Mouse (Mus musculus): ENCODE results near the gene Fam222b. TPM values are rescaled to one million over a fixed set of nuclear protein-coding genes. Genes with fewer than 3 reads are reported as not detected.

Fam222b gene
- polyA plus RNA-seq, 1 experiment from 2014 or later: 22.4 TPM

DNA sequence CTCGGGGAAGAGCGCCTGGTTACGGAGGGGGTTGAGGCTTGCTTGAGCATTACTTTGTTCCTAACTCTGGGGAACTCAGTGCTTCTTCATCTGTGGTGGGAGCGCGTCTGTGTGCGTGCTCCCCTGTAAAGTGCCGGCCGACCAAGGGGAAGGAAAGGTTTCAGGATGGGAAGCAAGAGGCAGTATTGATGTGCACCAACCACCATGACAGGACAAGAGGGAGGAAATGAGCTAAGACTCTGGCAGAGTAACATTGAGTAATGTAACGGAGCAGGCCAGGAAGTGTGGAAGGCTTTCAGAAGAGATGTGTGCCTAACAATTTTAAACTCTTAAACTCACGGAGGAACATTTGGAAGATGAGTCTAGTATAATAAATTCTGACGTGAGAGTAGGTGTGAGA, 6.3 kb downstream of the Fam222b start:
- H3K27ac ChIP-seq (ENCODE audit: low read depth, low read length): peak overlapping the region; percentile 41; the same call in 1 of the 2 replicates
- H3K9me3 ChIP-seq (replicated peaks; ENCODE audit: control insufficient read depth, low read length): no peaks in the 10 kb centered on the region
- no peaks in the 10 kb centered on the region for H3K27me3 ChIP-seq (ENCODE audit: control insufficient read depth, insufficient read depth, low read length)
- H3K9ac ChIP-seq (ENCODE audit: low read depth, low read length): no peak overlapping the region
- no peak overlapping the region for H3K4me2 ChIP-seq
- peaks cover 17% of the 10 kb centered on the region for H3K4me1 ChIP-seq (ENCODE audit: control insufficient read depth, insufficient read depth, low read length)
- peaks cover 6% of the 10 kb centered on the region; the same call in 1 of the 2 replicates for H3K36me3 ChIP-seq (ENCODE audit: control insufficient read depth, insufficient read depth, low read length)
- ATAC-seq (replicated peaks; ENCODE audit: insufficient number of reproducible peaks, low FRiP score, low TSS enrichment): no peak
- WGBS (ENCODE audit: insufficient replicate concordance): 83% methylated on average over 11 of the region's 11 CpGs
- H3K4me3 ChIP-seq (ENCODE audit: low read depth, low read length): no peak overlapping the region

DNA sequence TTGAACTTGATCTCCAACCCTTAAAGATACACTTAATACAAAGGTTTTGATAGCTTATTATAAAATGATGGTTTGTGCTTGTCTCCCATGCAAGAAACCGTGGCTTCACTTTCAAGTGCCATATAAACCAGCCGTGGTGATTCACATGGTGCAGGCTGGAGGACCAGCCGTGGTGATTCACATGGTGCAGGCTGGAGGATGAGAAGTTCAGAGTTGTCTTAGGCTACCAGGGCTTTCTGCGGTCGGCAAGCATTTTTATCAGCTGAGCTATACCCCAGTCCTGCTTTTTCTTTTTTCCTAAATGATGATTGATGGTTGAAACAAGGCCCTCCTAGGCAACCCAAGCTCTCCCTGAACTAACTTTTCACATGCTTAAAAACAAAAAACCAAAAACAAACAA, 7.7 kb downstream of the Fam222b start:
- no peaks in the 10 kb centered on the region for H3K27me3 ChIP-seq (ENCODE audit: control insufficient read depth, insufficient read depth, low read length)
- H3K9ac ChIP-seq (ENCODE audit: low read depth, low read length): no peak overlapping the region
- H3K4me1 ChIP-seq (ENCODE audit: control insufficient read depth, insufficient read depth, low read length): peaks cover 9% of the 10 kb centered on the region
- no peak overlapping the region for H3K4me3 ChIP-seq (ENCODE audit: low read depth, low read length)
- no peak overlapping the region for H3K27ac ChIP-seq (ENCODE audit: low read depth, low read length)
- ATAC-seq (replicated peaks; ENCODE audit: insufficient number of reproducible peaks, low FRiP score, low TSS enrichment): no peak
- H3K9me3 ChIP-seq (replicated peaks; ENCODE audit: control insufficient read depth, low read length): no peaks in the 10 kb centered on the region
- WGBS (ENCODE audit: insufficient replicate concordance): 75% methylated on average over 5 of the region's 5 CpGs
- H3K36me3 ChIP-seq (ENCODE audit: control insufficient read depth, insufficient read depth, low read length): peaks cover 6% of the 10 kb centered on the region
- no peak overlapping the region for H3K4me2 ChIP-seq

DNA sequence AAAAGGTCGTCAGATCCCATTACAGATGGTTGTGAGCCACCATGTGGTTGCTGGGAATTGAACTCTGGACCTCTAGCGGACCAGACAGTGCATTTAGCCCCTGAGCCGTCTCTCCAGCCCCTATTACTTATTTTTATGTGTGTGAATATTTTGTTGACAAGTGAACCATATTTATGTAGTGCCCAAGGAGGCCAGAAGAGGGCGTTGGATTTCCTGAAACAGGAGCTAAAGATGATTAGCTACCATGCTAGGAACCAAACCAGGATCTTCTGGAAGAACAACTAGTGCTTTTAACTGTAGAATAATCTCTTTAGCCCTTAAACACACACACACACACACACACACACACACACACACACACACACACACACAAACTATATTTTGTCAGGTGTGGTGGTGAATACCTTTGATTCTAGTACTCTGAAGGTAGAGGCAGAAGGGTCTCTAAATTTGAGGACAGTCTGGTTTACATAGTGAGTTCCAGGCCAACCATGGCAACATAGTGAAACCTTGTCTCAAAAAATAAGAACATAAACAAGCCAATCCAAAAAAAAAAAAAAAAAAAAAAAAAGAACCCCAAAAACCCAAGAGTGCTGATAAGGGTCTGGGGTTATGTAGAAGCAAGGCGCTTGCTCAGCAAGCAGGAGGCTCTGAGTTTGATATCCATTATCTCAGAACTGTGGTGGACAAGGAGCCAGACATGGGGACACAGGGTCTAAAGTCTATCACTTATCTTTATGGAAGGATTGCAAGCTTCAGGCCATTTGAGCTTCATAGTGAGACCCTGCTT, 8.7 kb downstream of the Fam222b start:
- Histone ChIP-seq H3K4me2 (no peak overlapping the region), H3K27ac (ENCODE audit: low read depth, low read length) (no peak overlapping the region), H3K36me3 (ENCODE audit: control insufficient read depth, insufficient read depth, low read length) (peaks cover 8% of the 10 kb centered on the region), H3K4me3 (ENCODE audit: low read depth, low read length) (no peak overlapping the region), H3K27me3 (ENCODE audit: control insufficient read depth, insufficient read depth, low read length) (no peaks in the 10 kb centered on the region), H3K9me3 (replicated peaks; ENCODE audit: control insufficient read depth, low read length) (no peaks in the 10 kb centered on the region), H3K4me1 (ENCODE audit: control insufficient read depth, insufficient read depth, low read length) (peaks cover 6% of the 10 kb centered on the region), H3K9ac (ENCODE audit: low read depth, low read length) (no peak overlapping the region)
- 56% methylated on average over 5 of the region's 5 CpGs for whole genome bisulfite sequencing (ENCODE audit: insufficient replicate concordance)
- ATAC-seq (replicated peaks; ENCODE audit: insufficient number of reproducible peaks, low FRiP score, low TSS enrichment): no peak

DNA sequence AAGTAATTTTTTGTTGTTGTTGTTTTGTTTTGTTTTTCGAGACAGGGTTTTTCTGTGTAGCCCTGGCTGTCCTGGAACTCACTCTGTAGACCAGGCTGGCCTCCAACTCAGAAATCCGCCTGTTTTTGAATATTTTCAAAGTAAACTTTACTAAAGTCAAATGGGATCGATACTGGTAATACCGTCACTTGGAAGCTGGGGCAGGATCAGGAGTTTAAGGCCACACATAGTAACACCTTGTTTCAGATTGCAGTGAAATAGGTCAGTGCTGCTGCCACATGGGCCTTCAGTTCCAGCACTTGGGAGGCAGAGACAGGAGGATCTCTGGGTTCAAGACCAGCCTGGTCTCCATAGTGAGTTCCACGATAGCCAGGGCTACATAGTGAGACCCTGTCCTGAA, 10.0 kb downstream of the Fam222b start:
- no peak for ATAC-seq (replicated peaks; ENCODE audit: insufficient number of reproducible peaks, low FRiP score, low TSS enrichment)
- 87% methylated on average over 5 of the region's 5 CpGs for WGBS (ENCODE audit: insufficient replicate concordance)
- Histone ChIP-seq H3K9me3 (replicated peaks; ENCODE audit: control insufficient read depth, low read length) (no peaks in the 10 kb centered on the region), H3K27ac (ENCODE audit: low read depth, low read length) (no peak overlapping the region), H3K4me3 (ENCODE audit: low read depth, low read length) (no peak overlapping the region), H3K9ac (ENCODE audit: low read depth, low read length) (no peak overlapping the region), H3K4me2 (no peak overlapping the region), H3K27me3 (ENCODE audit: control insufficient read depth, insufficient read depth, low read length) (no peaks in the 10 kb centered on the region), H3K4me1 (ENCODE audit: control insufficient read depth, insufficient read depth, low read length) (peaks cover 6% of the 10 kb centered on the region), H3K36me3 (ENCODE audit: control insufficient read depth, insufficient read depth, low read length) (peaks cover 8% of the 10 kb centered on the region)

DNA sequence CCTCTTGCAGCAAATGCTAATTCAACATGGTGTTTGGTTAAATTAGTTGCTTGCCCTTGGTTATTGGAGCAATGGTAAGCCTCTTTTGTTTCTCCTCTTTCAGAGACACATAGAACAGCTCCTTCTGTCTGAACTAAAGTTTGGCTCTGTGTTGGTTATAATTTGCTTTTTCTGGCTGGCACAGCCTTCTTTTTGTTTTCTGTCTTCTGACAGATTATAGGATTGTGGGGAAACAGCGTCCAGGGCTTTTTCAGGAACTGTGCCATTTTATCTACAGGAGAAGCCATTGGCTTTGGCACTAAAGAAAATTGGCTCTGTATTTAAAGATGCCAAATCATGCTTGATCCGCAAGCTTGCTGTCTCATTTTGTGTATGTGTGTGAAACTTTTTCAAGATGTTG, 19.2 kb downstream of the Fam222b start:
- Histone ChIP-seq H3K27me3 (ENCODE audit: control insufficient read depth, insufficient read depth, low read length) (no peaks in the 10 kb centered on the region), H3K27ac (ENCODE audit: low read depth, low read length) (no peak overlapping the region), H3K9ac (ENCODE audit: low read depth, low read length) (no peak overlapping the region), H3K4me3 (ENCODE audit: low read depth, low read length) (no peak overlapping the region), H3K4me1 (ENCODE audit: control insufficient read depth, insufficient read depth, low read length) (peaks cover 34% of the 10 kb centered on the region), H3K36me3 (ENCODE audit: control insufficient read depth, insufficient read depth, low read length) (no peaks in the 10 kb centered on the region), H3K4me2 (no peak overlapping the region), H3K9me3 (replicated peaks; ENCODE audit: control insufficient read depth, low read length) (no peaks in the 10 kb centered on the region)
- WGBS (ENCODE audit: insufficient replicate concordance): 83% methylated on average over 2 of the region's 2 CpGs
- ATAC-seq (replicated peaks; ENCODE audit: insufficient number of reproducible peaks, low FRiP score, low TSS enrichment): no peak

DNA sequence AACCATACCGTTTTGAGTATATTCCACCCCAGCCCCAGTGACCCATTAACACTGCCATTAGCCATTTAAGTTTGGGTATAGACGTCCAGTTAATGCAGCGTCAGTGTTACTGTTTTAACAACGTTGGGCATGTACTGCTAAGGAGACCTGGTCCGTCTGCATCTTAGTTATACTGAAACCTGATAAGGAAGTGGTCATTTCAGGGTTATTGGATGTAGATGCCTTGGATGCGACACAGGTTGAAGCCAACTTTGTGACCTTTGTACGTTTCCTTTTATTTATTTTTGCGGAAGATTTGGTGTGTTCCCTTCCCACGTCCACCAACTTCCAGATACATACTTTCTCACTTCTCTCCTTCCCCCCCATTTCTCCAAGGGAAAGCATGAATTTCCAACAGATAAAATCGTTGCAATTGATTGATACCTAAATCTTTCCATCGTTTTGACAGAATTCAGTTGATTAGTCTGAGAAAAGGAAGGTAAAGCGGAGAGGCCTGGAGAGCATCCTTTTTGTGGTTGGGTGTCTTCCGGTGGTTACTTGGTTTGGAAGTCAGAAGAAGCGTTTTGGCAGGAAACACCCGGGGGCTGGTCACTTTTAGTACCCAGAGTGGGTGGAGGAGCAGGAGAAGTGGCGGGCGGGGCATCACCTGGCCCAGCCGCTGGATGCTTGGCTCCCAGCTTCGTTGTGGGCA, 20.4 kb downstream of the Fam222b start:
- no peak for ATAC-seq (replicated peaks; ENCODE audit: insufficient number of reproducible peaks, low FRiP score, low TSS enrichment)
- Histone ChIP-seq H3K4me2 (peak overlapping the region; percentile 69), H3K9me3 (replicated peaks; ENCODE audit: control insufficient read depth, low read length) (no peaks in the 10 kb centered on the region), H3K27ac (ENCODE audit: low read depth, low read length) (peak overlapping the region; percentile 78), H3K9ac (ENCODE audit: low read depth, low read length) (peak overlapping the region; percentile 77), H3K4me3 (ENCODE audit: low read depth, low read length) (peak overlapping the region; percentile 72), H3K4me1 (ENCODE audit: control insufficient read depth, insufficient read depth, low read length) (peaks cover 42% of the 10 kb centered on the region), H3K36me3 (ENCODE audit: control insufficient read depth, insufficient read depth, low read length) (no peaks in the 10 kb centered on the region; the same call in 1 of the 2 replicates), H3K27me3 (ENCODE audit: control insufficient read depth, insufficient read depth, low read length) (no peaks in the 10 kb centered on the region)
- WGBS (ENCODE audit: insufficient replicate concordance): 11% methylated on average over 19 of the region's 19 CpGs

DNA sequence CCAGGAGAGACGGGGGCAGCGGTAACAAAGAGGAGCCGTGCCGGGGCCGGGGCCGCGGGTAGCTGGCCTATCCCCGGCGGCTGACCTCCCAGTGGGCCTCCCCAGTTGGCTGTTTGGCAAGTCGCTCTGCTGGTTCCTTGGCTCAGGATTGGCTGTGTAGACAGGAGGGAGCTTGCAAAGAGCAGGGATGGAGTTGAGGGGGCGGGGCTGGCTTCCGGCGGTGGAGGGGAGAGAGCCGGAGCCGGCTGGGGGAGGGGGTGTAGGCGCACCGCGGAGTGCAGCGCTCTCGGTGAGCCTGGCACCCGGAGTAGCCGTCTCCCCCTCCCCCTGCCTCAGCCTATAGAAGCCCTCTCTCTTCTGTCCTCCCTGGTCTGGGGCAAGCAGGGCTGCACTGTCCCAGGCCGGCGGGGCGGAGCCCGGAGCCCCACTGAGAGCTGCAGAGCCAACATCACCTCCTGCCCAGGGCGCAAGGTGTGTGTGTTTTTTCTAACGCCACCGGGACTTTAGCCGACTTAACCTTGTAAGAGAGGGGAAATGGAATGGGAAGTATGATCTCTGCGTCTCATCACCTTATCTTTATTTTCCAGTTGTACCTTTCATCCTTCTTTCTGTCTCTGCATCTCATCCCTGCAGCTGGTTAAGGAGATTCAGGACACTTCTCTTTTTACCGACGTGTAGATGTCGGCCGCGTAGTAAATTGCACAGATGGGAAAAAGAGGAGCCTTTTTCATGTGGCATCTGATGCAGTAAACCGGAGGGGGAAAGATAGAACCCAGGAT, 21.1 kb downstream of the Fam222b start:
- Histone ChIP-seq H3K27ac (ENCODE audit: low read depth, low read length) (peak overlapping the region; percentile 84), H3K36me3 (ENCODE audit: control insufficient read depth, insufficient read depth, low read length) (no peaks in the 10 kb centered on the region; the same call in 1 of the 2 replicates), H3K4me2 (peak overlapping the region; percentile 69), H3K9ac (ENCODE audit: low read depth, low read length) (peak overlapping the region; percentile 79), H3K4me3 (ENCODE audit: low read depth, low read length) (peak overlapping the region; percentile 72), H3K4me1 (ENCODE audit: control insufficient read depth, insufficient read depth, low read length) (peaks cover 45% of the 10 kb centered on the region), H3K9me3 (replicated peaks; ENCODE audit: control insufficient read depth, low read length) (no peaks in the 10 kb centered on the region), H3K27me3 (ENCODE audit: control insufficient read depth, insufficient read depth, low read length) (no peaks in the 10 kb centered on the region)
- peak; percentile 99 for ATAC-seq (replicated peaks; ENCODE audit: insufficient number of reproducible peaks, low FRiP score, low TSS enrichment)
- WGBS (ENCODE audit: insufficient replicate concordance): 1% methylated on average over 32 of the region's 37 CpGs

DNA sequence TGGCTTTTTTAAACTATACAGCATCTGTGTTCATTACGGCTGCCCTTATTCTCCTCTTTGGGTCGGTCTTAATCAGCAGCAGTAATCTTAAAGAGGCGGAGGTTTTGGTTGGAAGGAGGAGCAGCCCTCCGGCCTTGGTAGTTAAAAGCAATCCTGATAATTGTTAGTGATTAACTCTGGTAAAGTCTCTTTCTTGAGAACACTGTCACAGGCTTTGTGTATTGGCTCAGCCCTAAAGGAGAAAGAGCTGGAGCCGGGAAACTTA, 21.6 kb downstream of the Fam222b start:
- Histone ChIP-seq H3K27me3 (ENCODE audit: control insufficient read depth, insufficient read depth, low read length) (no peaks in the 10 kb centered on the region), H3K4me3 (ENCODE audit: low read depth, low read length) (peak overlapping the region; percentile 72), H3K9me3 (replicated peaks; ENCODE audit: control insufficient read depth, low read length) (no peaks in the 10 kb centered on the region), H3K36me3 (ENCODE audit: control insufficient read depth, insufficient read depth, low read length) (no peaks in the 10 kb centered on the region; the same call in 1 of the 2 replicates), H3K27ac (ENCODE audit: low read depth, low read length) (peak overlapping the region; percentile 84), H3K4me1 (ENCODE audit: control insufficient read depth, insufficient read depth, low read length) (peaks cover 49% of the 10 kb centered on the region), H3K4me2 (peak overlapping the region; percentile 69), H3K9ac (ENCODE audit: low read depth, low read length) (peak overlapping the region; percentile 79)
- no peak for ATAC-seq (replicated peaks; ENCODE audit: insufficient number of reproducible peaks, low FRiP score, low TSS enrichment)
- WGBS (ENCODE audit: insufficient replicate concordance): 11% methylated on average over 5 of the region's 5 CpGs

Measured in heart, embryonic 11.5 days (tissue).